Comparison of ENCODE assay signal across 12 mouse cellular contexts in genomic region chr14:31429004-31429395, GRCm38 (mm10). TPM values are rescaled to one million over a fixed set of nuclear protein-coding genes. Genes with fewer than 3 reads are reported as not detected.
DNase-seq lines count a peak whose midpoint lies in the region; ATAC-seq lines count a peak whose summit lies in the region.
"Had no signal": no experiment of that assay in that cellular context is flagged by ENCODE, and none has a peak within 500 bp of the region (broad histone marks: within the 10 kb centered on the region; RNA-seq: fewer than 3 reads in every experiment).

No protein-coding gene starts in this region.

- H3K27me3 ChIP-seq in embryonic facial prominence, embryonic 12.5 days = no peaks in the 10 kb centered on the region
- H3K27me3 ChIP-seq in embryonic facial prominence, embryonic 10.5 days (replicated peaks; ENCODE audit: low read depth, poor library complexity, severe bottlenecking) = no peaks in the 10 kb centered on the region
- H3K27me3 ChIP-seq in kidney, embryonic 15.5 days = no peaks in the 10 kb centered on the region
- H3K27me3 ChIP-seq: Patski had no signal

- ATAC-seq in embryonic facial prominence, embryonic 12.5 days (ENCODE audit: insufficient number of reproducible peaks, insufficient read depth, low FRiP score, low TSS enrichment) = no peak
- peak; percentile 59; the same call in 1 of the 2 replicates for ATAC-seq in kidney, embryonic 15.5 days (replicated peaks; ENCODE audit: low FRiP score)
- no peak for ATAC-seq in activated CD4-positive, CD25-positive, alpha-beta regulatory T cell, adult 4 months
- ATAC-seq: Patski had no signal

- H3K36me3 ChIP-seq in embryonic facial prominence, embryonic 12.5 days = peaks cover 26% of the 10 kb centered on the region
- peaks cover 50% of the 10 kb centered on the region for H3K36me3 ChIP-seq in embryonic facial prominence, embryonic 10.5 days (replicated peaks)
- peaks cover 22% of the 10 kb centered on the region for H3K36me3 ChIP-seq in kidney, embryonic 15.5 days

- H3K27ac ChIP-seq in embryonic facial prominence, embryonic 12.5 days = 0 out of 2 replicates have a peak overlapping the region, but pooled peaks have one; percentile 14
- no peak overlapping the region for H3K27ac ChIP-seq in embryonic facial prominence, embryonic 10.5 days (replicated peaks)
- H3K27ac ChIP-seq in kidney, embryonic 15.5 days = peak overlapping the region; percentile 65
- H3K27ac ChIP-seq: forebrain, embryonic 12.5 days; hindbrain, embryonic 12.5 days had no signal

- H3K4me3 ChIP-seq in embryonic facial prominence, embryonic 12.5 days = no peak overlapping the region
- no peak overlapping the region for H3K4me3 ChIP-seq in embryonic facial prominence, embryonic 10.5 days
- no peak overlapping the region for H3K4me3 ChIP-seq in kidney, embryonic 15.5 days (replicated peaks)
- H3K4me3 ChIP-seq: forebrain, embryonic 12.5 days; hindbrain, embryonic 12.5 days had no signal

- no peak overlapping the region for H3K4me2 ChIP-seq in embryonic facial prominence, embryonic 12.5 days (replicated peaks)
- peak overlapping the region; percentile 31 for H3K4me2 ChIP-seq in kidney, embryonic 15.5 days
- H3K4me2 ChIP-seq: forebrain, embryonic 12.5 days; hindbrain, embryonic 12.5 days had no signal

- H3K9ac ChIP-seq in embryonic facial prominence, embryonic 12.5 days = no peak overlapping the region
- no peak overlapping the region for H3K9ac ChIP-seq in kidney, embryonic 15.5 days
- H3K9ac ChIP-seq: forebrain, embryonic 12.5 days; hindbrain, embryonic 12.5 days had no signal

- WGBS in embryonic facial prominence, embryonic 12.5 days = 67% methylated on average over 5 of the region's 5 CpGs
- WGBS in embryonic facial prominence, embryonic 10.5 days = 71% methylated on average over 5 of the region's 5 CpGs
- WGBS in kidney, embryonic 15.5 days = 27% methylated on average over 5 of the region's 5 CpGs

- no peaks in the 10 kb centered on the region; the same call in 1 of the 2 replicates for H3K9me3 ChIP-seq in embryonic facial prominence, embryonic 12.5 days
- peaks cover 6% of the 10 kb centered on the region for H3K9me3 ChIP-seq in embryonic facial prominence, embryonic 10.5 days
- H3K9me3 ChIP-seq in kidney, embryonic 15.5 days (replicated peaks) = no peaks in the 10 kb centered on the region
- H3K9me3 ChIP-seq: forebrain, embryonic 12.5 days had no signal

- peaks cover 17% of the 10 kb centered on the region for H3K4me1 ChIP-seq in embryonic facial prominence, embryonic 12.5 days
- peaks cover 34% of the 10 kb centered on the region for H3K4me1 ChIP-seq in embryonic facial prominence, embryonic 10.5 days
- peaks cover 57% of the 10 kb centered on the region for H3K4me1 ChIP-seq in kidney, embryonic 15.5 days

- no peak for DNase-seq in embryonic facial prominence, embryonic 10.5 days (ENCODE audit: low spot score)
- DNase-seq in kidney, adult 11 months = peak; percentile 49
- no peak for DNase-seq in kidney, postnatal 10 days
- peak; percentile 71 for DNase-seq in MN1 (ENCODE audit: low spot score)
- no peak for DNase-seq in right cerebral cortex, postnatal 14 days
- DNase-seq: lung, adult 2 months had no signal

RNA-seq across cellular contexts. Expression of gene Sh3bp5, which starts 6.9 kb away (rescaled TPM):
- polyA plus RNA-seq in embryonic facial prominence, embryonic 12.5 days (2016; fragmentation: Nextera tagmentation; extraction: Ambion mirVana) = 34.7 and 36.3 TPM in 2 replicates
- polyA plus RNA-seq in embryonic facial prominence, embryonic 10.5 days (2016; fragmentation: Nextera tagmentation; extraction: Ambion mirVana) = 26.3 and 30.2 TPM in 2 replicates
- 30.2 and 33.1 TPM in 2 replicates for polyA plus RNA-seq in kidney, embryonic 15.5 days (2015; fragmentation: Nextera tagmentation; extraction: Ambion mirVana)
- 10 to 100 TPM; 13.1 to 13.9 TPM for polyA plus RNA-seq in activated CD4-positive, CD25-positive, alpha-beta regulatory T cell, adult 4 months (2017; shearing (Covaris generic))

Comparison
In these comparisons a context has a peak if more than half of its experiments do, and no peak if none do; other contexts are left out.
1. DNase-seq: peak in kidney, adult 11 months (single experiment) and MN1 (single experiment); none in embryonic facial prominence, embryonic 10.5 days (single experiment), kidney, postnatal 10 days (single experiment) and right cerebral cortex, postnatal 14 days (single experiment).